Mouse (Mus musculus) thymus, postnatal 10 days (tissue): ENCODE results near the gene Zc3h18.

Experiments used
- DNase-seq, 2 experiments: peaks; one replicate each; pipeline ENCODE4 v3.0.0; 2021; ENCODE audit warnings: low spot score in 2 of 2

Gene Zc3h18

DNA sequence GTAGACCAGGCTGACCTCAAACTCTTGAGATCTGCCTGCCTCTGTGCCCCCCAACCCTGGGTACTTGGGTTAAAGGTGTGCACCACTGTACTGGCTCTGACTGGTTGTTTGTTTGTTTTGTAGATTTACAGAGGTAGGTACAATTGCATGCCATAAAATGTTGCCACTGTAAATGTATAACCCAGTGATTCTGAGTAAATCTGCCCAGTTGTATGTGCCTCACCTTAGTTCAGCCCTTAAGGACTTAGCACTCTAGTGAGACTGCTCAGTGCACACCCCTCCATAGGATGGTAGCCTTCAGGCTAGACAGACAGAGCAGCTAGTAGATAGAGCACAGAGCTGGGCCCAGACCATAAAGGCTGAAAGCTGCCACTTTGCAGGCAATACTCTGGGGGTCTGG, 17.3 kb downstream of the Zc3h18 start:
- DNase-seq, result no peak

DNA sequence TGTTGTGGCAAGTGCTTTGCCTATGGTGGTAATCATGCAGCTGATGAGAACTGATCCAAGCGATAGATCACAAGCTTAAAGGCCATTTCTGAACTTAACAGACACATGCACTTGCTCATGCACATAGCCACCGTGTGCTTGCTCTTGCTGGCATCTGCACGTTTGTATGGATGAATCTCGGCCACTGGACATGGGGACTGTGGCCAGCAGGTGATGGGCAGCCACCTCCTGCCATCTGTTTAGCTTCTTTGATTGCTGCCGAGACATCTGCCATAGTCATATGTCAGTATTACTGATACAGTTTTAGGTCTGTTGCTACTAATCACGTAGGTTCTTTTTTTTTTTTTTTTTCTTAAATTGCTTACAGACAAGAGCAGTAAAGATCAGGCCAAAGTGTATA, 18.9 kb downstream of the Zc3h18 start:
- DNase-seq, result no peak

- DNase-seq, result no peak
Observed at GRCm38 (mm10) chr8:122398186-122398585, 21.8 kb downstream of the Zc3h18 start.

DNA sequence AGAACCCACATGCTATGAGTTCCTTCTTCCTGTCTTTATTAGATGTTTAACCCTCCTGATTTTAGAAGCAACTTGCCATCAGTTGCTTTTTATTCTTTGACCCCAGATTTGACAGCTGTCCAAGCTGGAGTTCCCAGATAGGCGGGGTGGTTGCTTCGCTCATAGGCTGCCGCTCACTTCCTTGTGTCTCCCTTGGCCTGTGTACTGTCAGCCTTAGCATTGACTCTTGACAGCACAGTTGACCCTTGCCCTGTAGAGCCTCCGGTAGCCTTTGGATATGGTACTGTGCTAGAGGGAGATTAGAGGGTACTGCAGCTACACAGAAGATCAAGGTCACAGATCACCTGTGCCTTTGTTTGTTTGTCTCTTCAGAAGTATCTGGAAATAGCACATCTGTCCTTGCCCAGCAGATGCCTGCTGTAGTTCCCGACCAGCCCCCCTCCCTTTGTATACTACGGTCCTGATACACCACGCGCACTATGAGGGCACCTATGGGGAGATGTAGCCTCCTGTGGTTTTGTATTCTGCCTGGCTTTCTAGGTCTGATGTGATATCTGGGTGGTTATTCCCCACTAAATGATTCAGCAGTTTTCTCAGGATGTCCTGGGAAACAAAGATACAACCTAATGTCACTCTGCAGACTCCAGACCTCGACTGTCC, 28.9 kb downstream of the Zc3h18 start:
- no peak for DNase-seq

DNA sequence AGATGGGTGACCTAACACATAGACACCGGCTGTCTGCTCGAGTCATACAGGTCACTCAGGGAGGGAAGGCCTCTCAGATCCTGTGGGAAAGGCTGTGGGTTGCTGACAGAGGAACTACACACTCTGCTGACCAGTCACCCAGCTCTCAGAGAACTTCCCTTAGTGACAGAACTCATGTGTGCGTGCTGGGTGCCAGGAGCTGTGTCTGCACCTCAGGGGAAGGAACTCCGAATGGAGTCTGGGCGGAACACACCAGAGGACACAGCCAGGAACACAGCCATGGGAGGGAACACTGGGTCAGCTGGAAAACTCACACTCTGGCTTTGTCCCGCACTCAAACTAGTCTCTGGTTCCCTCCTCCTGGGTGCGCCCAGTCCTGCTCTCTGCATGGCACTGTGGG, 31.3 kb downstream of the Zc3h18 start:
- no peak for DNase-seq

- no peak for DNase-seq
Observed at GRCm38 (mm10) chr8:122414311-122414710, 37.9 kb downstream of the Zc3h18 start.

- DNase-seq, result no peak
Observed at GRCm38 (mm10) chr8:122415554-122415953, 39.1 kb downstream of the Zc3h18 start.

DNA sequence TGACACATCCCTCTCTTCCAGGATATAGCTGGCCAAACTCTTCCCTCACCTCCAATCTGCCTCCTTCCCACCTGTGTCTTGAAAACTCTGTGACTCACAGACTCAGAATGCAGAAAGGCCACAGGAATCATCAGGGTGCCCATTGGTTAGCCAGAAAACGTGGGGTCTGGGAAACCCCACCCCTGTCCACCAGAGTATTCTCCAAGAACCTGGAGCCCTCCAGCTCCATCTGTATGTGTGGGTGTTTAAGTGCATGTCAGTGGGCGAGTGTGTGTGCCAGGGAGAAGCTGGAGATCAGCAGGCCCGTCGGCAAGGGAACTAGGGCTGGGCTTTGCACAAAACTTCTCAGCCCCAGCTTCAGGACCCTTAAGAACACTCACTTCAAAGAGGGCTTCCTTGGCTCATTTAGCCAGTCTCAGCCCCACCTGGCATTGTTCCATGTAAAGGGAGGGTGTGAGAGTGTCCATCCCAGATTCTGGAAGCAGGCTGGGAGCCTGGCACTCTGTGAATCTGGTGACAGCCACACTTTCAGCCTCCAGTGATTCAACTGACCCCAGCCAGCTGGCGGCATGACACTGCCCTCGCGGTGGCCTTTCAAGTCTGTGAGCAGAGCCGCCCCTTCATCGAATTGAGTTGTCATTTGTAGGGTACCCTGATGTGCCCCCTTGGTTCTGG, 43.6 kb downstream of the Zc3h18 start:
- DNase-seq, result no peak

GRCm38 (mm10) chr8:122421376-122422070, 45.1 kb downstream of the Zc3h18 start, which contains the start of gene Il17c:
Gene Il17c (plus strand): TSS chr8:122422020.
- no peak for DNase-seq

- no peak for DNase-seq
Observed at GRCm38 (mm10) chr8:122423217-122423616, 46.8 kb downstream of the Zc3h18 start.

DNA sequence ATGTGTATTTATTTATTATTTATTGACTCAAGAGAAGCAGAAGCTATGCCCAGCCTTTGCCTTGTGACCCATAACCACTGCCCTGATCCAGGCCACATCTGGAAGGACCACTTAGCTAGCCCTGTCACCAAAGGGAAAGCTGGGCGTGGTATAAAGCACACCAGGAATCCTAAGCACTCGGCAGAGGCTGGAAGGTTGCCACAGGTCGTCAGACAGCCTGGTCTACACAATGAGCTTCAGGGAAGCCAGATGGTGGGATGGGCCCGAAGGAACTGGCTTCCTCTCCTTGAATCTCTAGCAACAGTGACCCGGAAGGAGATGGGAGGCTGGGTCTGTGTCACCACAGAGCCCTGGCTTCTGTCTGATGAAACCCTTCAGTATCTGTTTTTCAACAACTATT, 47.2 kb downstream of the Zc3h18 start:
- DNase-seq, result no peak

GRCm38 (mm10) chr8:122426145-122426544, 49.7 kb downstream of the Zc3h18 start:
- DNase-seq, result no peak

- DNase-seq, result no peak
Observed at GRCm38 (mm10) chr8:122427607-122428006, 51.2 kb downstream of the Zc3h18 start.

GRCm38 (mm10) chr8:122428163-122428562, 51.8 kb downstream of the Zc3h18 start:
- no peak for DNase-seq

DNA sequence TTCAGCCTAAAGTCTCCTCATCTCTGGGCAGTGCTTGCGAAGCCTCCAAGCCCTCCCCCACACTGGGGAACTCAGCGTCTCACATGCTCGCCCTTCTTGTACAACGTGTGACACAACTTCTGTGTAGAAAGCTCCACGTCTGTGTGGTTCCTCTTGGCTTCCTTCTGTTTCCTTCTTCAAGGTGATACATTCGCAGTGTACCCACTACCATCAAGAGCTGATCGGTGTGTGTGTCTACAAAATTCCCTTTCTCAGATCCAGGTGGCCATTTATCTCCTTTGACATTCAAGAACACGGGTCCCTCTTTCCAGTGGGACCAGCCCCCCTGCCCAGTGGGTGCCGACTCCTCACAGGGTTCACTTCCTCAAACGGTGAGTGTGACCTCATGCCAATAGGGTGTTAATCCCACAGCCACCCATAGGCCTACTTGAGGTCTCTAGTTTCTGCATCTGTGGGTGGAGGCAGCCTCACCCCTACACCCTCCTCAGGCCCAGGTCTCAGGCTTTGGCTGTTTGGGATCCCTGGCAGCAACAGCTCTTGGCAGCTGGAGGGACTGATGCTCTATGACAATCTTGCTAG, 53.7 kb downstream of the Zc3h18 start:
- DNase-seq, result no peak

GRCm38 (mm10) chr8:122430646-122431045, 54.2 kb downstream of the Zc3h18 start:
- DNase-seq, result no peak

DNA sequence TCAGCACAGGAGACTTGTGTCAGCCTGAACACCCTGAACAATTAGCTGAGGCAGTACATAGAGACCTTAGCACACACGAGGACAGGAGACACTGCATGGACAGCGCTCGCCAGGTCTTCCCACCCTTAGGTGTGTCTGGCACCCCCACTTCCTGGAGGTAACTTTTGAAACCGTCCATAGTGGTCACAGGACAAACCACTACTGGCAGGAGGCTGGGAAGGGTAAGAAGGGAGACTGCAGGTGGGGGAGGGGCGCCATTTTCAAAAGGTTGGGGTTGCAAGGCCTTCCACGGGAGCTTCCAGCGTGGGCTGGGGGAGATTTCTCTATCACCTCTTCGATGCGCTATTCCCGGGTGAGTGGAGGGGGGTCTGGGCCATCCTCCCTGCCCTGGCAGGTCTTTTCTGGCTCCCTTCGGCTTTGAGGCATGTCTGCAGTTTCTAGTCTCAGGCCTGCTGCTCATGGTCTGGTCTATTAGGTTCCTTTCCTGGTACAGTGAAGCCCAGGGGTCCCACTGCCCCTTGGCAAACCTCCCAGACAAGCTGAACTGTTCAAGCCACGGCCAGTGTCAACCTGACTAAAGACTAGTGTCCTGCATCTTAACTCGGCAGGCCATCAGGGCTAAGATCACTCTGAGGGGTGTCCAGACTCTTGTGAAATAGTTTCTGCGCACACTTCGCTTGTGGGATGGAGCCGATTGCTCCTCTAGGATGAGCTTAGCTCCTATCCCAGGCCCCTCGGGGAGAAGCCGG, 55.5 kb downstream of the Zc3h18 start:
- DNase-seq, result peak; percentile 35 to 51

DNA sequence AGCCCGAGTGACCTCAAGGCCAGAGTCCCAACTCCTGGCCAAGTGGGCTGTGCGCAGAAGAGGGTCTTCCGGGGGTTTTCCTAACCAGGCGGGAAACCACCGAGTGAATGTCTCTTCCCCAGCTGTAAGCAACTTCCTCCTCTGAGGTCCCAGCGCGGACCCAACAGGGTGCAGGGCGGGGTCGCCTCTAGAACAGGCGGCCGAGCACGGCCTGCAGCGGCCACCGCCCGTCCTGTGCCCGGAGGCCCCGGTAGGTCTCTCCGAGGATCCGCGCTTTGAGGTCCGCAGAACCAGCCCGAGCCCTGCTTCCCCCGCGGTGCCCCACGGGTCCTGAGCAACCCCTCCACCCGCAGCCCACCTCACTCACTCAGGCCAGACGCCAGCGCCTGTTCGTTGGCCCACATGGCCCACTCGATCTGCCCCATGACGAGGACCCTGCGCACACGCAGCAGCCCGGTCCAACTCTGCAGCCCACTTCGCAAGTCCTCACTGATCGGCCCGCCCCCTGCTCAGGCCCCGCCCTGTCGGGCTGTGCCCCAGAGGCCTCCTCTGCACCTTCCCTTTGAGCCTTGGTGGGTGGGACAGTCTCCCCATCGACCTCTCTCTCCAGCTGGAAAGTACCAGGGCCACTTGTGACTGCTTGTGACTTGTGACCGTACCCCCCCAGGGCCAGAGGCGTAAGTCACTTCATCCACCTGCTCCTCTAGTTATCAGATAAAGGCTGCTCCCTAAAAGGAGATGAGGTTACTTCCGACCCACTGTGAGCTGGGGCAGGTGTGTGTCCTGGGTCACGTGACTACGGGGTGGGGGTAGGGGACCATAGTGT, 56.2 kb downstream of the Zc3h18 start, which contains the start of gene Cyba:
TSS of gene Cyba (minus strand) at position 488 of the 826 bp plus-strand sequence.
- peak; percentile 80 to 84 for DNase-seq

GRCm38 (mm10) chr8:122433269-122433905, 57.0 kb downstream of the Zc3h18 start:
- DNase-seq, result no peak

- no peak for DNase-seq
Observed at GRCm38 (mm10) chr8:122435375-122435774, 59.0 kb downstream of the Zc3h18 start.
